Mouse (Mus musculus) cerebellum, postnatal 36 days (tissue): ENCODE data around the gene Igsf9.
A peak's percentile ranks its signal among the peaks of the same experiment; 100 is the strongest.

ENCODE experiments used
- DNase-seq, 2 experiments: peaks; one replicate each; pipeline ENCODE4 v3.0.0; 2021 to 2022; ENCODE audit warnings: mixed read lengths in 2 of 2

Igsf9 gene

GRCm38 (mm10) chr1:172469373-172469772, 12.2 kb upstream of the Igsf9 start:
- no peak for DNase-seq

GRCm38 (mm10) chr1:172469810-172470448, 11.7 kb upstream of the Igsf9 start:
- DNase-seq = no peak

DNA sequence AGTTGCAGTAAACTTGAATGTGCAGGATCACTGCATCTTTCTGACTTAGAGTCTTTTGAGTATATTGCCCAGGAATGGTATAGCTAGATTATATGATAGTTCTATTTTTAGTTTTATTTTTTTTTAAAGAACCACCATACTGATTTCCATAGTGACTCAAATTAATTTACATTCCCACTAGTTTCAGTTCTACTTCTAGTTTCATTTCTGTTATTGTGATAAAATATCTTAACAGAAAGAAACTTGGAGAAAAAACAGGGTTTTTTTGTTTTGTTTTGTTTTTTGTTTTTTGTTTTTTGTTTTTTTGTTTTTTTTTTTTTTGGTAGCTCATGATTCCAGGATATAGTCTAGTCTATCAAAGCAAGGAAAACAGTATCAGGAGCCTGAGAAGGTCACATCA, 8.7 kb upstream of the Igsf9 start:
- no peak for DNase-seq

- no peak for DNase-seq
Measured at GRCm38 (mm10) chr1:172474196-172474595, 7.4 kb upstream of the Igsf9 start.

DNA sequence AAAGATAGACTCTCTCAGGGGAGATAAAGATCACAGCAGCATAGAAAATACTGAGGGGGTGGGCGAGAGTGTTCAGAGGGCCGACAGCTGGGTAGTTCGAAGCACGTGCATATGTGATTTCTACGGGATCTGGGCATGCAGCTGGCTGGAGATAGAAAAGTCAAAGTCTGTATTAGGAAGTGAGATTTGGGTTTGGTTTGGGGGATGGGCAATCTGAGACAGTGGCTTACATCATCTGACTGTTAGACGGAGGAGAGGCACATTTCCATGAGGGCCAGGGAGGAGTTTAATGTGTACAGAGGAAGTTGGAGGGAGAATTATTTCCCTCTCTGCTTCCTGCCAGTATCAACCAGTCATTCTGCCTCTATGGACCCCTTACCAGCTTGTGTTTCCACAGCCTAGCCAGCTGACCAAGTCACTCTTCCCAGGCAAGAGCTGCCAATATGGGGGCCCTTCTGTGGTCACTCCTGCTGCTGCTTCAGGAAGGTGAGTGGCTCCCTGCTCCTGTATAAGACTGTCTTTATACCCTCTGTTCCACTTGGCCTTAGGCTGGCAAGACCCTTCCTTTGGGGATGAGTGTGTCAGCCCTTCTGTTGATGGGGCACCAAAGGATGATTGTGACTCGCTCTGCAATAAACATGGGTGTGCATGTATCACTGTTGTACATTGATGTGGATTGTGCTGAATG, 6.4 kb upstream of the Igsf9 start, which contains the start of gene Slamf9:
Slamf9 (plus strand) TSS at position 305 of the 688 bp plus-strand sequence.
- DNase-seq = no peak

GRCm38 (mm10) chr1:172478020-172478419, 3.6 kb upstream of the Igsf9 start:
- no peak for DNase-seq

DNA sequence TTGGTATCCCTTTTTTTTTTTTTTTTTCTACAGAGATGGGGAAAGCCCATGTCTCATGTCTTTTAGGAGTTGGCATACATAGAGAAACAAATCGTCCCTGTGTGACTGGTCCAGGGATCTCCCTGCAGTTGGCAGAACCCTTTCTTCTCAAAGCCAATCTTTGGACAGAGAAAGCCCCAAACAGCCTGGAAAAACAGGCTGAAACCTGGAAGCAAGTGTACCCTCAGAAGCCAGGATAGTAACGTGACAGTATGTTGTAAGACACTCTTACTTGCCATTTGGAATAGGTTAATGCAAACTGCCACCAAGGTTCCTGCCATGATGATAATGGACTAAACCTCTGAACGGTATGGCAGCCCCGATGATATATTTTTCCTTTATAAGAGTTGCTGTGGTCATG, 1.2 kb upstream of the Igsf9 start:
- no peak for DNase-seq

GRCm38 (mm10) chr1:172481111-172481510, 477 bp upstream of the Igsf9 start:
- DNase-seq = no peak

- no peak for DNase-seq
Measured at GRCm38 (mm10) chr1:172482518-172483360, 1.2 kb downstream of the Igsf9 start.

GRCm38 (mm10) chr1:172483361-172483660, 1.7 kb downstream of the Igsf9 start:
- no peak for DNase-seq

DNA sequence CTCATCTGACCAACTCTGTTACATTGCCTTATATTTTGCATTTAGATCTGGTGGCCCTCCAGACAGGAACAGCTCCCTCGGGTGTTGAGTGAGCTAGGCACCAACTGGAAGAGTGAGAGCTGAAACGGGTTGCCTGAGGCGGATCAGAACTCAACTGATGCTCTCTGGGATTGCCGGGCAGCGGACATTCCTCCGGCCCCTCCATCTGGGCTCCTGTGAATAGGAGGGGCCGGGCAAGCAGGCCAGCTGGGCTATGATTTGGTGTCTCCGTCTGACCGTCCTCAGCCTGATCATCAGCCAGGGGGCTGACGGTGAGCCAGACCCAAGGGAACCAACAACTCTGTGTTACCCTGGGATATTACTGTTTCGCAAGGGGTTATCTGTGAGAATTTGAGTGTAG, 2.6 kb downstream of the Igsf9 start:
- DNase-seq = no peak

DNA sequence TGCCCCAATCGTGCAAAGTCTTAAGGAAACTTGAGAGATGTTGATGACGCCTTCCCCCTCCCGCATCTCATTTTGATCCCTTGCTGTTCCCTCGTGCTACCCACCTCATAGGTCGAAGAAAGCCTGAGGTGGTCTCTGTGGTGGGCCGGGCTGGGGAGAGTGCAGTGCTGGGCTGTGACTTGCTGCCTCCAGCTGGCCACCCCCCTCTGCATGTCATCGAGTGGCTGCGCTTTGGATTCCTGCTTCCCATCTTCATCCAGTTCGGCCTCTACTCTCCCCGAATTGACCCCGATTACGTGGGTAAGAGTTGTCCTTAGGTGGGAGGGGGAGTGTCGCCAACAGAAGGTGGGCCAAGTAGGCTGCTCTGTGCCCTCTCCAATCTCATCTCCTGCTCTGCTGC, 3.1 kb downstream of the Igsf9 start:
- DNase-seq = no peak

GRCm38 (mm10) chr1:172485821-172486220, 4.2 kb downstream of the Igsf9 start:
- DNase-seq = no peak

GRCm38 (mm10) chr1:172486236-172486635, 4.6 kb downstream of the Igsf9 start:
- DNase-seq = no peak

GRCm38 (mm10) chr1:172486651-172487050, 5.1 kb downstream of the Igsf9 start:
- DNase-seq = no peak

DNA sequence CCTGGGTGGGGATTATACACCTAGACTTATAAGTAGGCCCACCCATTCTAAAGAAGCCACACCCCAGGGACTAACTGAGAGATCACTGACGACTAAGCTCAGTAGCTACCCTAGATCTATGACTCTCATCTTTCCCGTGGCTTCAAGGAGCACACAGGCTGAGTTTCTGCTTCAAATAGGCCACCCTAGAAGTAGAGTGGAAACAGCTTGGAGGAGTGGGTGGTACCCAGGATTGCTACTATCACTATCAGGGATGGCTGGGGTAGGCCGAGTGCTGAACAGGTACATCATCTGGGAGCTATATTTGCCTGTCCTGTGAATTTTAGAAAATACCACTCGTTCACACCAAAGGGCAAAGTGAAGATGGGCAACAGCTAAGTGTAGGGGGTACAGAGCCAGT, 6.3 kb downstream of the Igsf9 start:
- DNase-seq = no peak

GRCm38 (mm10) chr1:172488831-172489230, 7.2 kb downstream of the Igsf9 start:
- DNase-seq = no peak

DNA sequence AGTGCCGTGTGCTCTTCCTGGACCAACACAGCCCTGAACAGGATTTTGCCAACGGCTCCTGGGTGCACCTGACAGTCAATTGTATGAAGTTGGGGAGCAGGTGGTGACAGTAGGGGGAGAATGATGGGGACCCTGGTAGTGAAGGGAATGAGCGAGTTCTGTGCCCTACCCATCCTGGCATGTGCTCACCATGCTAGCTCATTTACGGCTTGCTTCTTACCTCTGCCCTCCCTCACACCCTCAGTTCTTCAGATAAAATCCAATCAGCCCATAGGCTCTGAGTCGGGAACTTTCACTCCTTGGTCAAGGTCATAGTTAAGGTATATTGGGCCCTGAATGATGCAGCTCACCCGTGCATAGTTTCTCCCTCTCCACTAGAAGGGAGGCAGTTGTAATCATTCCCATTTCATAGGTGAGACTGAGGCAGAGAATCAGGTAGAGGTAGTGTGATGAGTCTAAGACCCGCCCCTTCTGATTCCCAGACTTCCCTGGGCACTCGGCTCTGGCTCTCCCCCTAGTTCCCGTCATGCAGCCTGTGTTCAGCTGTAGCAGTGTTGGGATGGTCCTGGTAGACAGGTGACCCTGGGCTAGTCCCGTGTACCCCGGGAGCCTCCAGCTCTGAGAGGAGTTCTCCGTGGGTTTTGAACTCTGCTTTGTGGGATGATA, 8.1 kb downstream of the Igsf9 start:
- DNase-seq = no peak

DNA sequence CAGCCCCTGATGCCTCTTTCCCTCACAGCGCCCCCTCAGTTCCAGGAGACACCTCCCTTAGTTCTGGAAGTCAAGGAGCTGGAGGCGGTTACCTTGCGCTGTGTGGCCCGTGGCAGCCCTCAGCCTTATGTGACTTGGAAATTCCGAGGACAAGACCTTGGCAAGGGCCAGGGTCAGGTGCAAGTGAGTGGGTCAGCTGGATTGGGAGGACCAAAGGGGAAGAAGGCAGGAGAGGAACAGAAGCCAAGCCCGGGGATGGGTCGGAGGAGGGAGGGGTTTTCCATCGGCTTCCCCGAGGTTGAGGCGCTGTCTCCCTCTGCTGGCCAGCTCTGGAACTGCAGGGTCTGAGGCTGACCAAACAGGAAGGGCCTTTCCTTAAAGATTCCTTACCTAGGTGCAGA, 8.7 kb downstream of the Igsf9 start:
- peak; percentile 88 to 93 for DNase-seq

DNA sequence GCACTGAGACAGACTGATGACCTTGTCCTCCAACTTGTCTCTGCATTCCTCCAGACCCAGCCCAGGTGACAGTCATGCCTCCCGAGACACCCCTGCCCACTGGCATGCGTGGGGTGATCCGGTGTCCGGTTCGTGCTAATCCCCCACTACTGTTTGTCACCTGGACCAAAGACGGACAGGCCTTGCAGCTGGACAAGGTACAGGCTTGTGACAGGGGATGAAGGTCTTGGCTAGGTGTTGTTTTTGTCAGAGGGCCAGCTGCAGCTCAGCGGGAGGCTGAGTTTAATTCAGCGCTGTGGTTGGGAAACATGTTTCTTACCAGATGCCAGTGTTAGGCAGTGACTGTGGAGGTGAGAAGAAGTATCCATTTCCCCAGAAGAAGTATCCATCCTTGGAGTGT, 10.5 kb downstream of the Igsf9 start:
- no peak for DNase-seq

- no peak for DNase-seq
Measured at GRCm38 (mm10) chr1:172493516-172493915, 11.9 kb downstream of the Igsf9 start.

DNA sequence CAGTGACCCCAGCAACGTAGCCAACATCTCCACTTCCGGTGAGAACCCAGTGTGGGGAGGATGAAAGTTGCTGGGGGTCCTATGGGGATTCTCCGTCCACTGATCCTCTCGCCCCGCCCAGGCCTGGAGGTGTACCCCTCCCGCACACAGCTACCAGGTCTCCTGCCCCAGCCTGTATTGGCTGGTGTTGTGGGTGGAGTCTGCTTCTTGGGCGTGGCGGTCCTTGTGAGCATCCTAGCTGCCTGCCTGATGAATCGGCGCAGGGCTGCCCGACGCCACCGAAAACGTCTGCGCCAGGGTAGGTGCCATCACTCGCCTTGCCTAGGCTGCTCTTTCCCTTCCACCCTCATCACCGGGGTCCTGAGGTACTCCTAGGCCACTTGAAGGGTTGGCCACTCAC, 14.4 kb downstream of the Igsf9 start:
- no peak for DNase-seq

DNA sequence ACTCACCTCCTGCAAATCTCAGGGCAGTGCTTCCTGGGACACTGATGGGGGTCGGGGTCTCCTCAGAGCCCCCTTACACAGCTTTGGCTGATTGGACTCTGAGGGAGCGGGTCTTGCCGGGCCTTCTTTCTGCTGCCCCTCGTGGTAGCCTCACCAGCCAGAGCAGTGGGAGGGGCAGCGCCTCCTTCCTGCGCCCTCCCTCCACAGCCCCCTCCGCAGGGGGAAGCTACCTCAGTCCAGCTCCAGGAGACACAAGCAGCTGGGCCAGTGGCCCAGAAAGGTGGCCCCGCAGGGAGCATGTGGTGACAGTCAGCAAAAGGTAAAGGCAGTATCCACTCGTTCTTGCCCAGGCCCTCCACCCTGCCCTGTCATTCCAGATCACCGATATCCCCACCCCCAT, 15.8 kb downstream of the Igsf9 start:
- DNase-seq = no peak
